Mouse (Mus musculus): ENCODE measurements around the gene Stox2.
"Not testable (repeated sequence)": the region's sequence is repeated elsewhere in the genome, so short reads cannot be mapped to it uniquely, and the experiment has no call there.

Gene Stox2

GRCm38 (mm10) chr8:47446312-47447046 is at the start of gene Stox2:
Gene Stox2 (minus strand): TSS chr8:47446362.
- DNase-seq (ENCODE audit: extremely low read depth, insufficient read length, low spot score) = no peak

GRCm38 (mm10) chr8:47495428-47495827 is 49.3 kb upstream of the Stox2 start:
- no peak for DNase-seq (ENCODE audit: extremely low read depth, insufficient read length, low spot score)

DNA sequence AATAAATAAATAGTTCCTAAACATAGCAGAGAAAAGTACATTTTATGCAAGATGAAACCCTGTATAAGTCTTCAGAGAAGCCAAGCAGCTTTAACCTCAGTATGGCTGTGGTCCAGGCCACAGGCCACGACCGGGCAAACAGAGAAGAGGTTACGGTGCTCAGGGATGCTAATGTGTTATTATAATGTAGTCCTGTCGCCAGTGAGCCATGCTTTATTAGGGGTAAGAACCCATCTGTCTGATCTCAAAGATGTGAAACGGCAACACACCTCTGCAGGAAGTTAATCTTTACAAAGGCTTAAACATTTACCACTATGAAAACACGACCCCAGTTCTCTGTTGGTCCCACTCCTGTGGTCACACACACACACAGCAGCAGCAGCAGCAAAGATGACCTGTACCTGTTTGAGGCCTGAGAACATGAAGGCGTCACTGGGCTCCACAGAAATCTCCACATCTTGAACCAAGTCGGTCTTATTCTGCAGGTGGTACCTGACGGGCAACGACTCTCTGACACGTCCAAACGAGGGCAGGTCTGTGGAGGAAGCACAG is 48.5 kb upstream of the Stox2 start:
- DNase-seq (ENCODE audit: extremely low read depth, insufficient read length, low spot score) = no peak

GRCm38 (mm10) chr8:47493106-47493505 is 46.9 kb upstream of the Stox2 start:
- DNase-seq (ENCODE audit: extremely low read depth, insufficient read length, low spot score) = no peak

- DNase-seq (ENCODE audit: extremely low read depth, insufficient read length, low spot score) = no peak
Measured at GRCm38 (mm10) chr8:47487231-47487630, 41.1 kb upstream of the Stox2 start.

- DNase-seq (ENCODE audit: extremely low read depth, insufficient read length, low spot score) = no peak
Measured at GRCm38 (mm10) chr8:47482354-47483071, 36.4 kb upstream of the Stox2 start.

GRCm38 (mm10) chr8:47480039-47480438 is 33.9 kb upstream of the Stox2 start:
- DNase-seq (ENCODE audit: extremely low read depth, insufficient read length, low spot score) = no peak

GRCm38 (mm10) chr8:47461650-47462049 is 15.5 kb upstream of the Stox2 start:
- DNase-seq (ENCODE audit: extremely low read depth, insufficient read length, low spot score) = no peak

DNA sequence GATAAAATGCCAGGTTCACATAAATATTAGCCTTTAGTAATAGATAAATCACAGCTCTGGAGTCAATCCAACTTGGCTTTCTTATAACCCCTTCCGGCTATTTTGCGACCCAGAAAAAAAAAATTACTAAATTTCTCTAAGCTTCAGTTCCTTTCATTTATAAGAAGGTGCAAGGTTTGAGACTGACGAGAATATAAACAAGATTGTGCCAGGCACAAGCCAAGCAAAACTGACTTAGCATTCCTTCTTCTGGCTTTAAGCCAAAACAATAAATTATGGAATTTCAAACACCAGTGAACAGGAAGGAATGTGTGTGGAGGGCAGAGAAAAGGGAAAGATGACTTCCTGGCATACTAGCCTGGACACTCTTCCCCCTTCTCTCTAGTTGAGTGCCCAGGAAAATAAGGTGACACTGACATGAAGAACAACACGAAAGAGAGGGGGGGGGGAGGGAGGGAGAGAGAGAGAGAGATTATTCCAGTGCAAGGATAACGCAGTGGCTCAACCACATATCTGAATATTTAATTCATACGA is 13.1 kb upstream of the Stox2 start:
- DNase-seq (ENCODE audit: extremely low read depth, insufficient read length, low spot score) = no peak

DNA sequence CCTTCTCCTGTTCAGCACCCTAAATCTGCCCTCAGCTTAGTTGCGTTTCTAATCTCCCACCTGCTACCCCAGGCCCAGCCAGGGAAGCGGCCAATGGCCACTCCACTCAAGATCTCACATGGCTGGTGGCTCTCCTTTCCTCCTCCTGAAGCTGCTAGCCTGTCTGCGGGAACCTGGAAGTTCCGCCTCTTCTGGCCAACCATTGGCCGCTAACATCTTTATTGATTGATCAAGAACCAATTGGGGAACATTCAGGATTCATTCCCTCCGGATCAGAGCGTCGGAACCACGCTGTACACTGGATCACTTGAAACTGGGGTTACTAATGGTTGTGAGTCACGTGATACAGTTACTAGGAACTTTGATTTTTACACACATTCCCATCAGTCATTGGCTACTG is 12.4 kb upstream of the Stox2 start:
- DNase-seq (ENCODE audit: extremely low read depth, insufficient read length, low spot score) = no peak

GRCm38 (mm10) chr8:47449211-47449610 is 3.0 kb upstream of the Stox2 start:
- not testable (repeated sequence) for DNase-seq (ENCODE audit: extremely low read depth, insufficient read length, low spot score)

DNA sequence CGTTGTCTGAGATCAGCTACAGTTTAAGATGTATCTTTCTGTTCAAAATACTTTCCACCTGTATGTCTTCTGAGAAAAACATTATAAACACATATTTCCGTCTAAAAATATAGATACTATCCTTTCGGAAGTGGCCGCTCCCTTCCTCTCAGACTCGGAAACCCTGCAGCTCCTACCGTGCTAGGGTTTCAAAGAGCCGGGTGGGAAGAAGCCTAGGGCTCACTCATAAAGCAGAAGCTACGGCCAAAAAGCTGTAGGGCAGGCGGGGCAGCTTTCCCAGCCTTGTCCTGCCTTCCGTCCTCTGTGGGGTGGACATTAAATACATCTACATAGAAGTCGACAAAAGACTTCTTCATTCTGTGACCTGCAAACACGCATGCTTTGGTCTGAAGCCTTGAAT is 6.9 kb downstream of the Stox2 start:
- no peak for DNase-seq (ENCODE audit: extremely low read depth, insufficient read length, low spot score)

DNA sequence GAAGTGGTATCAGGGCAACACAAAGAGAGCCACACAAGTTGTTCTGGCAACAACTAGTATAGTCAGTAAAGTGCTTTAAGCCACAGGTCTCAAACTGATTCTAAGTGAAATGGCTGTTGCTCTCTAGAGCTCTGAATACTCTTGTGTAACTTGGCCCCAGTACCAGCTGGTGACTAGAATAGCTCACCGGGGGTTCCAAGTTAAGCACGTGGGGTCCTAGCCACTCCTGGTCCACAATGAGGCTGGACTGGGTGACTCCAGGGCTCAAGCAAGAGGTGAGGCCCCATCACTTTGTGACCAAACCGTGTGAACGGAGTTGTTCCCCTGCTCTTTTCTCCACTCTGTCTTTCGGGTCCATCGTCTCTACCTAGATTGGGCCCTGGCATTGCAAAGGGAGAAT is 8.2 kb downstream of the Stox2 start:
- DNase-seq (ENCODE audit: extremely low read depth, insufficient read length, low spot score) = no peak

DNA sequence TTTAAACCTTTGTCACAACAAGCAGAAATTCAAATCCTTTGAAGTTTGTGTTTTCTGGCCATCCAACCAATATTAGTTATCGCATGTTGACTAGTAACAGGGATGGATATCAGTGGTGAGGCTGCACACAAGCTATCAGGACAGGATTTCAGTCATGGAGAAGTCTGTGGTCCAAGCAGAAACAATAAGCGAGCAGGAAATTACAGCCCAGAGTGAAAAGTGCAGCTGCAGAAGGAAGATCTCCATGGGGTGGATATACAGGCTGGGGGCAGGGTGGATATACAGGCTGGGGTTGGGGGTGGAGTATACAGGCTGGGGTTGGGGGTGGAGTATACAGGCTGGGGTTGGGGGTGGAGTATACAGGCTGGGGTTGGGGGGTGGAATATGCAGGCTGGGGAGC is 10.3 kb downstream of the Stox2 start:
- no peak for DNase-seq (ENCODE audit: extremely low read depth, insufficient read length, low spot score)

- DNase-seq (ENCODE audit: extremely low read depth, insufficient read length, low spot score) = no peak
Measured at GRCm38 (mm10) chr8:47435412-47435811, 10.8 kb downstream of the Stox2 start.

GRCm38 (mm10) chr8:47431263-47431662 is 14.9 kb downstream of the Stox2 start:
- DNase-seq (ENCODE audit: extremely low read depth, insufficient read length, low spot score) = no peak

GRCm38 (mm10) chr8:47414258-47414525 is 32.0 kb downstream of the Stox2 start:
- DNase-seq (ENCODE audit: extremely low read depth, insufficient read length, low spot score) = not testable (repeated sequence)

DNA sequence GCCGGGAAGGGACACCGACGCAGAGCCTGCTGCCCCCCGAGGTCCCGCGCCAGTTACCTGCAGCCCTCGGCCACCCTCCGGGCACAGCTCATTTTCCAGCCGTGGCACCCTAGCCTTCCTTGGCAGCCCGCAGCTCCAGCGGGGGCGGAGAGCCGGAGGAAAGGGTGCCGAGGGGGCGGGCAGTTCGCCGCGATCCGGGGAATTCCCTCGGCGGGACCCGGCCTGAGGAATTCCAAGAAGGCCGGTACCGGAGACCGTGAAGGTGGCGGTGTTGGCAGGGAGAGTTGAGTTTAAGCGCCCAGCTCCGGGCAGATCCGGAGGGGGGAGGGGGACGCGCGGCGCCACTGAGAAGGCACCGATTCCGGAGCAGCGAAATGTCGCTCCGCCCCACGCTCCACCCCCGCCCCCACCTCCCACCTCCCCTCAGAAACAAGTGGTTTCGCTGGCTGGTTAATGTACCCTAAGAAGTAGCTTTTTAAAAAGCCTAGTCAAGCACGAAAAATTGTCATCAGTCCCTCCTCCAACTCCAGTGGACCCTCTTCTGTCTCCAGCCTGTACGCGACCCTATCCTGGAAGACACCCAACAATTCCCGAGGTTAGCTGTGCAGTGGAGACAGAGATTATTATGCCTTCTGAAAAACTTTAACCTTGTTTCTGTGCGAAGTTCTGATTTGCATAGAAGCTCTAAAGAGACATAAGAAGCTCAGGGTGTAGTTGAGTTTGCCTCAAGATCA is 32.5 kb downstream of the Stox2 start:
- no peak for DNase-seq (ENCODE audit: extremely low read depth, insufficient read length, low spot score)

DNA sequence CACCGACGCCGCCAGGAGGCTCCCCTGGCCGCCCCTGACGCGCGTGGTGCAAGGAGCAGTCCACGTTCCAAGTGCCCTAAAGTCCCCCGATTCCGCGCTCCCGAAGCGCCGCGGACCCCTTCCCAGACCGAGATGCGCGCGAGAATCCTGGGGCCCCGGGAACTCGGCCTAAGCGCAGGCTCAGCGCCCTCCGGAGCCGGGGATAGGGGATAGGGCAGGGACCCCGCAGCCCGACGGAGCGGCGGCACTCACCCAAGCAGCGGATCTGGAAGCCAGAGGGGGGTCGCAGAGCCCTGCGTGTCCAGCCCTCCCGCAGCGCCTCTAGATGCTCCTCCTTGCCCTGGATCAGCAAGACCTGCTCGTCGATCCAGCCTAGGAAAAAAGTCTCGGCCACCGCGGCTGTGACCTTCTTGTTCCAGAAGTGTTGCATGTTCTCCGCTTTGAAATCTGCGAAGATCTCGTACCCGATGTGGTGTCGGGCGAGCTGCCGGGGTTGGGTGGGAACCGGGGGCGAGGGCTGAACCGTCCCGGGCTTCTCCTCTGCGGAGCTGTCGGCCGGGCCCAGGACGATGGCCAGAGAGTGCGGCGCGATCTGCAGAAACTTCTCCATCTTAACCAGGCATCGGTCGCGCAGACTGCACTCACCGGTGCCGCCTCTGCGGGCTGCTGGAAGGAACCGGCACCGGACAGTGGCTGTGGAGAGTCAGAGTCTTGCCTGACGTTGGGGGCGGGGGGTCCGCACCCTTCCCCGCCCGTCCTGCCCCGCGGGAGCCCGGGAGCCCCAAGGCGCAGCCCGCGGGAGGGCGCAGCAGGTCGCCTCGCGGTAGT is 33.3 kb downstream of the Stox2 start:
- DNase-seq (ENCODE audit: extremely low read depth, insufficient read length, low spot score) = peak; percentile 6

GRCm38 (mm10) chr8:47411994-47412695 is 34.0 kb downstream of the Stox2 start:
- DNase-seq (ENCODE audit: extremely low read depth, insufficient read length, low spot score) = no peak

Measured in 3134 (cell line).